Mouse (Mus musculus) cerebellum, adult 2 months (tissue): Measurements from ENCODE around the gene B4galt7.
A peak's percentile ranks its signal among the peaks of the same experiment; 100 is the strongest.
"Not testable (repeated sequence)": the region's sequence is repeated elsewhere in the genome, so short reads cannot be mapped to it uniquely, and the experiment has no call there.

ENCODE experiments used
- CTCF ChIP-seq: fragments of 200-500 bp; IDR thresholded peaks from 2 replicates; pipeline ENCODE4 v1.5.1; 2011; ENCODE audit warnings: low read depth, mild to moderate bottlenecking, control low read depth, low read length, moderate library complexity, borderline replicate concordance; ENCODE audit not compliant: insufficient read depth
- POLR2A ChIP-seq: fragments of 200-500 bp; IDR thresholded peaks from 2 replicates; pipeline ENCODE4 v1.6.1; 2011; ENCODE audit warnings: low read length, control low read depth, borderline replicate concordance; ENCODE audit not compliant: insufficient read depth

GRCm38 (mm10) chr13:55640480-55640879 is 40.8 kb downstream of the B4galt7 start:
- peak; percentile 81 for TF ChIP-seq CTCF
- TF ChIP-seq POLR2A: not testable (repeated sequence)
